Mouse (Mus musculus) neural tube, embryonic 14.5 days (tissue): ENCODE data around the gene Gm20441. TPM values are rescaled to one million over a fixed set of nuclear protein-coding genes. Genes with fewer than 3 reads are reported as not detected.

ENCODE experiments used
- ATAC-seq: fragments of 200-750 bp; cut with Nextera tagmentation; 2 replicates; pipeline ENCODE4 v1.8.0; 2017; ENCODE audit warnings: low read depth, mild to moderate bottlenecking, moderate TSS enrichment, moderate library complexity
- H3K27ac ChIP-seq: fragments of 300-500 bp; sonication (generic); 2 replicates; pipeline ENCODE4 v1.5.1; 2014; ENCODE audit warnings: low read depth, mild to moderate bottlenecking, control low read depth, low read length, moderate library complexity, mixed read lengths
- H3K27me3 ChIP-seq: fragments of 300-500 bp; sonication (generic); 2 replicates; pipeline ENCODE4 v1.6.1; 2014; ENCODE audit warnings: low read length; ENCODE audit not compliant: control insufficient read depth, insufficient read depth
- H3K36me3 ChIP-seq: fragments of 300-500 bp; sonication (generic); 2 replicates; pipeline ENCODE4 v1.6.1; 2014; ENCODE audit warnings: low read length, mixed read lengths; ENCODE audit not compliant: control insufficient read depth, insufficient read depth
- H3K4me1 ChIP-seq: fragments of 300-500 bp; sonication (generic); 2 replicates; pipeline ENCODE4 v1.6.1; 2014; ENCODE audit warnings: low read length; ENCODE audit not compliant: control insufficient read depth, insufficient read depth
- H3K4me2 ChIP-seq: fragments of 300-500 bp; sonication (generic); 2 replicates; pipeline ENCODE4 v1.6.1; 2014; ENCODE audit warnings: mild to moderate bottlenecking, low read depth, low read length, control low read depth
- H3K4me3 ChIP-seq: fragments of 300-500 bp; sonication (generic); 2 replicates; pipeline ENCODE4 v1.5.1; 2014; ENCODE audit warnings: low read depth, low read length, control low read depth, mixed read lengths
- H3K9ac ChIP-seq: fragments of 300-500 bp; sonication (generic); replicated peaks from 2 replicates; pipeline ENCODE4 v1.6.1; 2014; ENCODE audit warnings: low read depth, mild to moderate bottlenecking, control low read depth, low read length, mixed read lengths
- H3K9me3 ChIP-seq: fragments of 300-500 bp; sonication (generic); 2 replicates; pipeline ENCODE4 v1.6.1; 2016; ENCODE audit warnings: low read length; ENCODE audit not compliant: control insufficient read depth
- WGBS: fragments of 180-500 bp; shearing (Covaris S2); extraction: QIAGEN DNeasy Blood & Tissue Kit; methylation state at CpG from one replicate; pipeline ENCODE4 v1.1.7; 2014; 5-methylcytosine and 5-hydroxymethylcytosine counted together
- polyA plus RNA-seq: library from polyadenylated mRNA; unstranded; fragments of >200 nt; fragmentation: Nextera tagmentation; extraction: Ambion mirVana; gene quantifications from 2 replicates; pipeline ENCODE4 v1.2.1, GENCODE M21; 2014

Gm20441 gene
- not detected in 2 replicates for polyA plus RNA-seq

DNA sequence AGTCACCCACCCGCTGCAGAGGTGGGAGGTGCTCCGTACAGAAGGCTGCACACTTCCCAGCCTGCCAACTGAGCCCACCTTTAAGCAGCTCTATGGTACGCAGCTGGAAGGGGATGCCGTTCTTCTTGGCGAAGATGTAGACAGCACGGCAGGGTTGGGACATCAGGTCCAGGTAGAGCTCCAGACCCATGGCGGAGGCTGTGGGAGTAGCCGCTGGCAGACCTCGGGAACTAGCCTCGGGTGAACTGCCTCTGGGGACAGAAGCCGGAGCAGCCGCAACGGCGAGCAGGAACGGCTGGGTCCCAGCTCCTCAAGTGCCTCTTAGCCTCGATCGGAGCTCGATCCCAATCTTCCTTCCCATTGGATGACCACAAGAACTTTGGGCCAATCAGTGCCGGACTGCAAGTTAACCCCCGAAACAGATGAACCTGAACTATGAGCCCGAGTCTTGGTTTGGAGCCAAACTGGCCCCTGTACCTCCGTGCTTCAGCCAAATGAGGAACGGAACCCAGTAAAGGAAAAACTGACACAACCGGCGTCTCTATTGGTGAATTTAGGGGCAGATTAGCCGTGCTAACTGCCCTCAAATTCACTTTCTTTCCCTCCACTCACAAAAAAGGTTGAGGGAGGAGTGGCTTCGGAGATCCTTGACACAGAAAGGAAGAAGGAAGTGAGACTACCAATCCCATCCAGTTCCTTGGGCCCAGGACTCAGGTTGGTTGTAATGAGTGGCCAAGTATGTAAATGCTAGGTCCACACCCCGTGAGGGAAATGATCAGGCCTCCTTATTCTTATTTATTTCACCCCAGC is at the start of gene Gm20441, which contains the start of gene Gstt3:
TSS of gene Gm20441 (minus strand) at position 186 of the 810 bp plus-strand sequence.
TSS of gene Gstt3 (minus strand) at position 646 of the 810 bp plus-strand sequence.
- ATAC-seq: peak; percentile 14; the same call in 1 of the 2 replicates
- WGBS: 2% methylated on average over 28 of the region's 28 CpGs
- Histone ChIP-seq H3K27me3 (0 out of 2 replicates have a peak, but pooled peaks cover 5% of the 10 kb centered on the region), H3K36me3 (no peaks in the 10 kb centered on the region), H3K9me3 (no peaks in the 10 kb centered on the region), H3K4me1 (0 out of 2 replicates have a peak, but pooled peaks cover 4% of the 10 kb centered on the region), H3K4me3 (peak within 1 kb of the TSS; percentile 19), H3K9ac (0 out of 2 replicates have a peak within 1 kb of the TSS, but pooled peaks have one; percentile 5), H3K4me2 (peak within 1 kb of the TSS; percentile 39), H3K27ac (no peak within 1 kb of the TSS)

DNA sequence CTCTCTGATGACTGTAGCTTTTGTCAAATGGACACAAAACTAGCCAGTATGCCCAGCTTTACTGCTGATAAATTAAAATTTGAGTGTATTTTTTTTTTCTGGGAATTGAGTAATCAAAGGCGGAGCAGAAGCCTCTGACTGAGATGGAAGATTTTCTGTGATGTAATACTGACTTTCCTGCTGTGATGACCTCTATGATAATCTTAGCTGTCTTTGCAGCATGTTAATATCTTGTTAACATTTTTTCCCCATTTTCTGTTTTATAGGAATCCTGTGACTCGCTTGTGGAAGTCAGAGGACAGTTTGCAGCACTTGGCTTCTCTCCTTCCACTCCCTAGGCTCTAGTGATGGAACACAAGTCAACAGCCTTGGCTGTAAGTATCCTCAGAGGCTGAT is 49.5 kb upstream of the Gm20441 start:
- Histone ChIP-seq H3K9me3 (no peaks in the 10 kb centered on the region), H3K4me2 (no peak overlapping the region), H3K36me3 (no peaks in the 10 kb centered on the region), H3K9ac (no peak overlapping the region), H3K27ac (no peak overlapping the region), H3K4me1 (peaks cover 5% of the 10 kb centered on the region; the same call in 1 of the 2 replicates), H3K27me3 (peaks cover 2% of the 10 kb centered on the region; the same call in 1 of the 2 replicates), H3K4me3 (no peak overlapping the region)
- ATAC-seq: no peak
- 92% methylated on average over 2 of the region's 2 CpGs for WGBS

DNA sequence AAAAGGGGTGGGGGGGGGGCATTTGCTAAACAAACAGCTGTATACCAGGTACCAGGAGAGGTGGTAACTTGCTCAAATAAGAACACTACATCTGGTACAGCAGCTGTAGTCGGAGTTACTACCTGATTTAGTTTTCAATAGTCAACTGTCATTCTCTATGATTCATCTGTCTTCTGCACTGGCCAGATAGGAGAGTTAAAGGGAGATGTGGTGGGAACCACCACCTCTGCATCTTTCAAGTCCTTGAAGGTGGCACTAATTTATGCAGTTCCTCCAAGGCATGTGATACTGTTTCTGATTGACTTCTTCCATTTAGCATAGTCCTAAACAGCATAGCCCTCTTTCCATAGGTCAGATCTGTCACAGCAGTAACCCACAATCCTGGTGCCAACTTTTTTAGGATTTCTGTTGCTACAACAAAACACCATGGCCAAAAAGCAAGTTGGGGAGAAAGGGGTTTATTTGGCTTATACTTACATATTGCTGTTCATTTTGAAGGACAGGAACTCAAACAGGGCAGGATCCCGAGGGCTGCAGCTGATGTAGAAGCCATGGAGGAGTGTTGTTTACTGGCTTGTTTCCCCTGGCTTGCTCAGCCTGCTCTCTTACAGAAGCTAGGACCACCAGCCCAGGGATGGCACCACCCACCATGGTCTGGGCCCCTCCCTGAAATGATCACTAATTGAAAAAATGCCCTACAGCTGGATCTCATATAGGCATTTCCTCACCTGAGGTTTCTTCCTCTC is 48.9 kb upstream of the Gm20441 start:
- no peak for ATAC-seq
- H3K36me3 ChIP-seq: no peaks in the 10 kb centered on the region
- 94% methylated on average over 2 of the region's 2 CpGs for WGBS

DNA sequence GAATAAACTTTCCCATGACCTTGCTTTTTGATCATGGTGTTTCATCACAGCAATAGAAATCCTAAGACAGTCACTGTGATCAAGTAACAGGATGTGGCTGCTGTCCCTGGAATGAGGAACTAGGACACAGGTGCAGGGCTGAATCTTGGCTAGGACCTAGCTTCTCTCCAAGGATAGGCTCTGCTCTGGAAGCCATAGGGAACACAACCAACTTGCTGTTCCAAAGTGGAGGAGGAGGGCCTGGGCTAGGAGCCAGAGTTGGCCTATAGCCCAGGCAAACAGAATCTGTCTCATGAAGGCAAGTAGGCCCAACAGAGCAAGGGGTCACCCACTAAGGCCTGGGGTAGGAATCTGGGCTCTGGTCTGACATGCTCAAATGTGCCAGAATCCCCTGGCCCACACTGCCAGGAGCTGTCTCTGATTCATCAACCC is 47.8 kb upstream of the Gm20441 start:
- Histone ChIP-seq H3K9ac (no peak overlapping the region), H3K27me3 (0 out of 2 replicates have a peak, but pooled peaks cover 2% of the 10 kb centered on the region), H3K9me3 (no peaks in the 10 kb centered on the region), H3K4me3 (no peak overlapping the region), H3K36me3 (no peaks in the 10 kb centered on the region), H3K27ac (no peak overlapping the region), H3K4me1 (no peaks in the 10 kb centered on the region), H3K4me2 (no peak overlapping the region)
- no peak for ATAC-seq

More for the DNA sequence above, 48.9 kb upstream of the Gm20441 start:
- H3K9ac ChIP-seq: no peak overlapping the region
- no peak overlapping the region for H3K4me2 ChIP-seq
- H3K4me3 ChIP-seq: no peak overlapping the region
- peaks cover 5% of the 10 kb centered on the region; the same call in 1 of the 2 replicates for H3K4me1 ChIP-seq
- peaks cover 2% of the 10 kb centered on the region; the same call in 1 of the 2 replicates for H3K27me3 ChIP-seq
- H3K9me3 ChIP-seq: no peaks in the 10 kb centered on the region
- no peak overlapping the region for H3K27ac ChIP-seq

DNA sequence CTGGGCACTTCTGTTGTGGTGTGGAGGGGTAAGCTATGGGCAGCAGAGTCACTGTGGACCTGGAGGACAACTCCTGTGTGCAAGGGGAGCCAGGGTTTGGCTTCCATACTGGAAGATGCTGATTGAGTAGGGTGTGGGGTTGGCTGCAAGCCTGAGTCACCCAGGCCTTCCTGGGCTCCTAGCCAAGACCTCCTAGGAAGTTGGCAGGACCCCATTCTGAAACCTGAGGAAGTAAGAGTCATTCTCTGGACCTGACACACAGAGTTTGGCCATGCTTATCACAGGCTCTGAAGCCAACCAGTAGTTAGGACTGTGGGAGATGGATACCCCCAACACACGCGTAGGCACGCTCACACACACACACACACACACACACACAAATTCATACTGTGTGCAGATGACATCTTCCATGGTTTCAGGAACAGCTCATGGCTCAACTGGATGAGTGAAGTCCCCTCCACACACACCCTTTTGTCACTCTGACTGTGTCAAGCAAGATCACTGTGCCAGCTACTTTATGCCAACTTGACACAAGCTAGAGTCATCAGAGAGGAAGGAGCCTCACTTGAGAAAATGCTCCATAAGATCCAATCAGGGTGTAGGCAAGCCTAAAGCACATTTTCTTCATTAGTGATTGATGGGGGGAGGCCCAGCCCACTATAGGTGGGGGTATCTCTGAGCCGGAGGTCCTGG is 47.1 kb upstream of the Gm20441 start:
- no peak overlapping the region for H3K4me2 ChIP-seq
- WGBS: 88% methylated on average over 4 of the region's 4 CpGs
- no peak for ATAC-seq
- no peaks in the 10 kb centered on the region for H3K4me1 ChIP-seq
- H3K9me3 ChIP-seq: no peaks in the 10 kb centered on the region
- no peak overlapping the region for H3K9ac ChIP-seq
- no peaks in the 10 kb centered on the region for H3K36me3 ChIP-seq
- no peak overlapping the region for H3K27ac ChIP-seq
- no peaks in the 10 kb centered on the region for H3K27me3 ChIP-seq
- no peak overlapping the region for H3K4me3 ChIP-seq

DNA sequence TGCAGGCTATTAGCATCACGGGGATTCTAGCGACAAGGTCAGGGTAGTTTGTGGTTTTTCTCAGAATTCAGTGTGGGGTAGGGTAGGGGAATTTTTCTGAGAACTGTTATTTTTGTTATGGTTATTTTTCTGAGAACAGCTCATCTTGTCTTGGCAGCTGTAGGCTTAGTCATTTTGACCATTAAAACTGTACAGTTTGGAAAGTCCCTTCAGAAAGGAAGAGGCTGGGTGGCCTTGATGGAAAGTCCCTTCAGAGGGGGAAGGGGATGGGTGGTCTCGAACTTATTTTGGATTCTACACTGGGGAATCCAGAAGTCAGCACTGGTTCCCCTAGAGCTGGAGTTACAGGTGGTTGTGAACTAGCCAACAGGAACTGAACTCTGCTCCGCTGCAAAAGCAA is 43.8 kb upstream of the Gm20441 start:
- ATAC-seq: no peak
- no peak overlapping the region for H3K27ac ChIP-seq
- WGBS: 90% methylated on average over 4 of the region's 4 CpGs
- H3K36me3 ChIP-seq: no peaks in the 10 kb centered on the region
- H3K4me3 ChIP-seq: no peak overlapping the region
- no peaks in the 10 kb centered on the region for H3K27me3 ChIP-seq
- no peaks in the 10 kb centered on the region for H3K4me1 ChIP-seq
- H3K9ac ChIP-seq: no peak overlapping the region
- H3K4me2 ChIP-seq: no peak overlapping the region
- no peaks in the 10 kb centered on the region for H3K9me3 ChIP-seq

DNA sequence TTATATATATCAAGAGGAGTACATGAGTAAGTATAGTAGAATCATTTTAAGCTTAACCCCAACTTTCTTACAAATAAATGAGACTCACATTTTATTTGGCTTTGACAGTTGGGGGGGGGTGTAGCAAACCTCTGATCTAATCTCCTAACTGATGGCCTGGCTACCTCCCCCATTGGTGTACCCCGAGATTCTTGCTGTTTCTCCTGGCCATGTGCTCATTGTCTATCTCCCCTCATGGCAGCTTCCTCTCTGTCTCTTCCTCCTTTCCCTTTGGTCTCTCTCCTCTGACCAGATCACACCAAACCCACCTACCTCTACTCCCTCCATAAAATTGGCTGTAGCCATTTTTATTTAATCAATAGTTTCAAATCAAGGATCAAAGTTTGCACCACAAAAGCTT is 43.0 kb upstream of the Gm20441 start:
- Histone ChIP-seq H3K9me3 (no peaks in the 10 kb centered on the region), H3K4me1 (no peaks in the 10 kb centered on the region), H3K4me2 (no peak overlapping the region), H3K4me3 (no peak overlapping the region), H3K27ac (no peak overlapping the region), H3K9ac (no peak overlapping the region), H3K36me3 (no peaks in the 10 kb centered on the region), H3K27me3 (no peaks in the 10 kb centered on the region)
- 89% methylated on average over 1 of the region's 1 CpGs for WGBS
- ATAC-seq: no peak

DNA sequence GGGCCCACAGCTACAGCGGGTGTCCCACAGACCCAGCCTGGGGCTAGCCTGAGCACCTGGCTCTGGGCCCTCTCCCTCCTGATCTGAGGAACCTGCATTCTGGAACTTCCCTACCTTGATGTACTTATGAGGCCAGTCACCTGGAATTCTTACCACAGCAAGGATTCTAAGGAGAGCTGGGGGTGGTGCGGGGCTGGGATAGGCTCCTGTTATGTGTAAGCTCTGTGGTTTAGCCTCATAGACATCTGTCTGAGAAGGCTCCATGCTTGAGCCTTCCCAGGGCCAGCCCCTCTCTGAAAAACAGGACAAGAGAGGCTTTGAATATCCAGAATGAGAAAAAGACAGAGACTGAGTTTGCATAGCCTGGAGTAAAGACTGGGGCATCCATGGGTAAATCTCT is 41.7 kb upstream of the Gm20441 start, which contains the start of gene Gstt4:
TSS of gene Gstt4 (minus strand) at position 101 of the 400 bp plus-strand sequence.
- H3K36me3 ChIP-seq: no peaks in the 10 kb centered on the region
- H3K9me3 ChIP-seq: no peaks in the 10 kb centered on the region
- H3K4me3 ChIP-seq: no peak within 1 kb of the TSS
- 98% methylated on average over 2 of the region's 2 CpGs for WGBS
- H3K4me1 ChIP-seq: no peaks in the 10 kb centered on the region
- ATAC-seq: no peak
- H3K27ac ChIP-seq: no peak within 1 kb of the TSS
- H3K9ac ChIP-seq: no peak within 1 kb of the TSS
- H3K4me2 ChIP-seq: no peak within 1 kb of the TSS
- no peaks in the 10 kb centered on the region for H3K27me3 ChIP-seq
